Mouse (Mus musculus) small intestine, adult 2 months (tissue): Measurements from ENCODE around the gene Ucn2. TPM values are rescaled to one million over a fixed set of nuclear protein-coding genes. Genes with fewer than 3 reads are reported as not detected.

Experiments
- H3K27ac ChIP-seq: fragments of 200-500 bp; 2 replicates; pipeline ENCODE4 v1.5.1; 2012; ENCODE audit warnings: low read depth, low read length, control low read depth, inconsistent platforms; ENCODE audit not compliant: insufficient read depth
- H3K27me3 ChIP-seq: fragments of 200-500 bp; 2 replicates; pipeline ENCODE4 v1.6.1; 2012; ENCODE audit warnings: mild to moderate bottlenecking, moderate library complexity, low read length, inconsistent platforms; ENCODE audit not compliant: control insufficient read depth, insufficient read depth
- H3K36me3 ChIP-seq: fragments of 200-500 bp; 2 replicates; pipeline ENCODE4 v1.6.1; 2012; ENCODE audit warnings: mild to moderate bottlenecking, low read length, control low read depth, inconsistent platforms; ENCODE audit not compliant: control insufficient read depth, insufficient read depth
- H3K4me1 ChIP-seq: fragments of 200-500 bp; 2 replicates; pipeline ENCODE4 v1.6.1; 2012; ENCODE audit warnings: low read length, inconsistent platforms, mixed read lengths; ENCODE audit not compliant: control insufficient read depth, insufficient read depth, insufficient read length
- H3K4me3 ChIP-seq: fragments of 200-500 bp; 2 replicates; pipeline ENCODE4 v1.5.1; 2012; ENCODE audit warnings: low read depth, mild to moderate bottlenecking, control low read depth, inconsistent platforms, low read length, moderate library complexity
- CTCF ChIP-seq: fragments of 200-500 bp; IDR thresholded peaks from 2 replicates; pipeline ENCODE4 v1.5.1; 2012; ENCODE audit warnings: low read depth, mild to moderate bottlenecking, control low read depth, inconsistent platforms, low read length, moderate library complexity, mixed read lengths; ENCODE audit not compliant: insufficient replicate concordance, insufficient read length; ENCODE audit errors: extremely low read depth
- POLR2A ChIP-seq: fragments of 200-500 bp; IDR thresholded peaks from 2 replicates; pipeline ENCODE4 v1.6.1; 2012; ENCODE audit warnings: low read depth, mild to moderate bottlenecking, control low read depth, inconsistent platforms, low read length, moderate library complexity
- WGBS: fragments of 180-500 bp; shearing (Covaris S2); methylation state at CpG from one replicate; pipeline ENCODE4 v1.1.7; 2018; 5-methylcytosine and 5-hydroxymethylcytosine counted together
- polyA plus RNA-seq: library from polyadenylated mRNA; depleted of rRNA; stranded (reverse); fragments of >200 nt; gene quantifications from 2 replicates; pipeline ENCODE4 v1.2.3, GENCODE M21; 2012; rRNA removed

The Ucn2 gene
- 0.23 and 0.56 TPM in 2 replicates for polyA plus RNA-seq

DNA sequence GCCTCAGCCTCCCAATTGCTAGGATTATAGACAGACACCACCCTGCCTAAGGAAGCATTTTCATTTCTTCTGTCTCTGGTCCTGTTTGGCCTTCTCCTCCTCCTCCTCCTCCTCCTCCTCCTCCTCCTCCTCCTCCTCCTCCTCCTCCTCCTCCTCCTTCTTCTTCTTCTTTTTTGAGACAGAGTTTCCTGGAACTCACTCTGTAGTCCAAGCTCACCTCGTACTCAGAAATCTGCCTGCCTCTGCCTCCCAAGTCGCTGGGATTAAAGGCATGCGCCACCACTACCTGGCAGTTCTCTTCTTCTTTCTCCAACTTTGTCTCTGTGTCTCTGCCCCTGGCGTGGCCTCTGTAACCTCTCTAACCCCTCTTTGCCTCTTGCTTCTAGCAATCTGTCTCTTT, at the start of gene Ucn2:
TSS of gene Ucn2 (plus strand) at position 301 of the 400 bp plus-strand sequence.
- H3K27me3 ChIP-seq: no peaks in the 10 kb centered on the region
- no peak within 1 kb of the TSS for H3K27ac ChIP-seq
- 76% methylated on average over 4 of the region's 4 CpGs for WGBS
- no peak within 1 kb of the TSS for H3K4me3 ChIP-seq
- no peak for TF ChIP-seq CTCF
- no peak for TF ChIP-seq POLR2A
- H3K4me1 ChIP-seq: peaks cover 29% of the 10 kb centered on the region
- H3K36me3 ChIP-seq: no peaks in the 10 kb centered on the region

DNA sequence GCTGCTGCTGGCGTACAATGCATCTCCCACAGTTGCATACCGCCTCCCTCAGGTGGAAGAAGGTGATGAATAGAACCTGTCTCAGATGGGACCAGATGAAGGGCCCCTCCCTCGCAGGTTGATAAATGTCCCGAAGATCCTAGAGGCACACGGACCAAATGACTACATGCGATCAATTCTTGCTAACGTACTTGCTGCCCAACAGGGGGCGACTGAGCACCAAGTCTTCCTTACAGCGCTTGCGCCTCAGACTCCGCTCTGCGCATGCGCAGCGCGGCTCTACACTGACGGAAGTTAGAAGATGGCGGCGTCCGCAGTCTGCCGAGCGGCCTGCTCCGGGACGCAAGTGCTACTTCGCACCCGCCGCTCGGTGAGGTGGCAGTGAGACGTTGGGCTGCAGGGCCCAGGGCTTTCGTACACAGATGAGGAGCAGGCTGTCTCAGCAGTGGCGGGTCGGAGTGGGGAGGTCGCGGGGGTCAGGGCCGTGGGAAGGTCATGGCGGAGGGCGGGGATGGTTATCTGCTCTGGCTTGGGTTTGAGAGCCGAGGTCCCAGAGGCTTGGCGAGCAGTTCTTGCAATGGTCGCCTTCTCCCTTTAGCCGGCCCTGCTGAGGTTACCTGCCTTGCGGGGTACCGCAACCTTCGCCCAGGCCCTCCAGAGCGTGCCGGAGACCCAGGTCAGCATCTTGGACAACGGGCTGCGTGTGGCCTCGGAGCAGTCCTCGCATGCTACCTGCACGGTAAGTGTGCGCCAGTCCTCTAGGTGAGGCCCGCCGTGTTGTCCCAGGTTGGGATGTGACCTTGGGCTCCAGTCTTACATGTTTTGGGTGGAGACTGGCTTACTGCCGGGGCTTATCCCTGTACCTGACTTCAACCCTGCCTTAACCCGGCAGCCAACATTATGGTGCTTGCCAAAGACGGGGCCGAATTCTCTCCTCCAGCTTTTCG, 49.1 kb upstream of the Ucn2 start, which contains the start of gene Uqcrc1:
TSS of gene Uqcrc1 (plus strand) at position 216 of the 947 bp plus-strand sequence.
- peak within 1 kb of the TSS; percentile 76 for H3K27ac ChIP-seq
- WGBS: under 1% methylated on average over 58 of the region's 58 CpGs

DNA sequence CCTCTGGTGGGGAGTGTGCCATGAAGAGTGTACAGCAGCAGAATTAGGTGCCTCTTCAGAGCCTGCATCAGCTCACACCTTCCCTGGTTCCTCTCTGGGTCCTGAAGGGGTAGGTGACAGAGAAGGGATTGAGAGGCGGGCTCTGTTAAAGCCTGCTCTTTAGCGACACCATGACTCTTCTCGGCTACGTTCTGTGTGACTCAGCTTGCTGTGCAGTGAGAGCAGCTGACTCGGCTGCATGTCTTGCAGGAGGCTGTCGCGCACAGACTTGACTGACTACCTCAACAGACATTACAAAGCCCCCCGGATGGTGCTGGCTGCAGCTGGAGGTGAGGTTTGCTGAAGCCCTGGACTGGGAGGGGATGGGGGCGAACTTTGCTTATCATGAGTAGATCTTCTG, 40.7 kb upstream of the Ucn2 start:
- Histone ChIP-seq H3K27ac (no peak overlapping the region), H3K4me1 (no peaks in the 10 kb centered on the region), H3K27me3 (no peaks in the 10 kb centered on the region), H3K4me3 (no peak overlapping the region), H3K36me3 (peaks cover 82% of the 10 kb centered on the region)
- TF ChIP-seq POLR2A: no peak
- TF ChIP-seq CTCF: no peak
- WGBS: 82% methylated on average over 9 of the region's 9 CpGs

More for the DNA sequence above, 49.1 kb upstream of the Ucn2 start, which contains the start of gene Uqcrc1:
- Histone ChIP-seq H3K27me3 (no peaks in the 10 kb centered on the region), H3K4me3 (peak within 1 kb of the TSS; percentile 70), H3K4me1 (peaks cover 6% of the 10 kb centered on the region; the same call in 1 of the 2 replicates), H3K36me3 (peaks cover 21% of the 10 kb centered on the region)
- TF ChIP-seq CTCF (peak; percentile 82; the same call in 1 of the 2 replicates), POLR2A (peak; percentile 93)

DNA sequence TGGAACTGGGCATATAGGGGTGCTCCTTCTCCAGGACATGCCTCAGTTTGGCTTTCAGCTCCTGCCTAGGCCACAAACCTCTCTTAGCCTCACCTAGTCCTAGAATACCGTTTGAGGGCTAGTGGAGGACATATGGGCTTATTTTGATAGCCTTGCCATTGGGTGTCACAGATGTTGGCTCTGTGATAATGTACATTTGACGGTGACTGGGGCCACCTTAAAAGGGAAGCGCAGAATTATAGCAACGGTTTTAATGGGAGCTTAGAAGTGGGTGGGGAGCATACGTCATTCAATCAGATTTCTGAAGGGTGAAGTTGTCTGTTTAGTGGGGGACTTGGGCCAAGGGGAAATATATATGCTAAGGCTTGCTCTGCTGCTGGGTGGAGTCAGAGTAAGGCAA, 40.2 kb upstream of the Ucn2 start:
- H3K4me1 ChIP-seq: no peaks in the 10 kb centered on the region
- H3K4me3 ChIP-seq: no peak overlapping the region
- no peaks in the 10 kb centered on the region for H3K27me3 ChIP-seq
- 79% methylated on average over 5 of the region's 5 CpGs for WGBS
- TF ChIP-seq CTCF (no peak), POLR2A (no peak)
- peaks cover 84% of the 10 kb centered on the region for H3K36me3 ChIP-seq
- H3K27ac ChIP-seq: no peak overlapping the region

DNA sequence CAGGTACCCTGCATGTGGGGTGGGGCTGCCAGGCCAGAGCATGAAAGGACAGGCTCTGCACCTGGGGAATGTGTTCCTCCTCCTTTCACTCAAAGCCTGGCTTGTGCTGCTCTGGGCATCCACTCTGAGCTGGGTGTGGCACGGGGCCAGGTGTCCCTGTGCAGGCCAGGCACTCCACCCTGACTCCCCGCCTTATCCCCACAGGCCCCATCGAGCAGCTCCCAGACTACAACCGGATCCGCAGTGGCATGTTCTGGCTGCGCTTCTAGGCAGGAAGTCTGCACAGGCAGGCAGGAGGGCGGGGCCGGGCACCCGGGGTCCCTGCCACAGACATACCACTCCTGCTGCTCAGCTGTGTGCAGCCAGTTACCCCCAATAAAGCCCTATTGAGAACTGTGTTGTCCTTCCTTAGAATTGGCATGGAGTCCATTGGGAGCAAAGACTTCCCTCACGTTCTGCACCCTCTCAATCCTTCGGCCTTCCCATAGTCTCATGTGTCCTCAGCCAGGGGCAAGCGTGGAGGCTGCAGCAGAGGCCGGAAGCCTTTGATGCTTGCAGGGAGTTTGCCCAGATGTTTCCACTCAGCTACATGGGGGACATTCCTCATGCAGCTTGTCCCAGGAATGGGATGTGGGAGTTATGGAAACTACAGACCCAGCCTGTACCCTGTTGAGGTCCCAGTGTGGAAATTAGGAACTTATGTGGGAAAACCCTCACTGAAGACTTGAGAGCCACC, 36.4 kb upstream of the Ucn2 start:
- no peak for TF ChIP-seq CTCF
- TF ChIP-seq POLR2A: no peak
- Histone ChIP-seq H3K4me1 (no peaks in the 10 kb centered on the region), H3K36me3 (peaks cover 60% of the 10 kb centered on the region), H3K27me3 (no peaks in the 10 kb centered on the region), H3K27ac (no peak overlapping the region), H3K4me3 (no peak overlapping the region)
- WGBS: 61% methylated on average over 13 of the region's 13 CpGs

DNA sequence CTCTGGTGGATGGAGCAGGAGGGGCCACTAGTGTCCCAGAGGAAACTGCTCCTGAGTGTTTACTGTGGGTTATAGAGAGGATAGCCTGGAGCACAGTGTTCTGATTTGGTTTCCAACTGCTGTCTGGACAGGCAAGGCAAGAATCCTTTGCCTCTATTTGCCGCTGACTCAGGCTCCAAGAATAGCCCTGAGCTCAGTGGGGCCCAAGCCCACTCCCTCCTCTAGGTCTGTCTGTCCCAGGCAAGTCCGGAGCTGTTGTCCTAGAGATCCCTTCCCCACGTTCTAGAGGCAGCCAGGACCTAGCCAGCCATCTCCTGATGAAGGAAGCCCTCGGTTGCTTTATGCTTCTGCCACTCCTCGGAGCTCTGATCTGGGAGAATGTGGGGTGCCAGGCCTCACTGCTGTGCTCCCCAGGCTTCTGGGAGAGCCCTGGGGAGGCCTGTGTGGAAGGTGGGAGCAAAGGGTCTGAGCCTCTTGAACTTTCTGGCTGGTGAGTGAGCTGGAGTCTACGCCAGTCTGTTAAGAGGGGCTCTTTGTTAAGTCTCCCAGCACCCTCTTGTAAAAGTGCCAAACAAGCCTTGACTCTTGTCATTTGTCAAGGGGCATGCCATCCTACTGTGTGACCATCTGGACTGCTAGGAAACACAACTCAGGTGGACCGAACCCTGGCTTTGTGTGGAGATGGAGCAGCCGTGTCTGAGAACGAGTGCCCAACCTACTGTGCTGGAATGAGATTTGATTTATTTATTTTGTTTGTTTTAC, 35.7 kb upstream of the Ucn2 start:
- no peaks in the 10 kb centered on the region for H3K27me3 ChIP-seq
- WGBS: 90% methylated on average over 9 of the region's 9 CpGs
- no peaks in the 10 kb centered on the region for H3K4me1 ChIP-seq
- no peak for TF ChIP-seq POLR2A
- TF ChIP-seq CTCF: no peak
- no peak overlapping the region for H3K4me3 ChIP-seq
- no peak overlapping the region for H3K27ac ChIP-seq
- peaks cover 53% of the 10 kb centered on the region for H3K36me3 ChIP-seq
